Mouse (Mus musculus): Measurements from ENCODE around the gene Slc38a2. TPM values are rescaled to one million over a fixed set of nuclear protein-coding genes. Genes with fewer than 3 reads are reported as not detected.

Gene Slc38a2
- polyA plus RNA-seq, 1 experiment from 2014 or later = 29.6 TPM

GRCm38 (mm10) chr15:96702466-96703031, 3.0 kb upstream of the Slc38a2 start:
- no peak overlapping the region for H3K4me2 ChIP-seq (ENCODE audit: low read depth, low read length)
- H3K9ac ChIP-seq (replicated peaks) = no peak overlapping the region
- ATAC-seq = no peak
- WGBS (ENCODE audit: insufficient replicate concordance) = 88% methylated on average over 12 of the region's 12 CpGs
- peaks cover 8% of the 10 kb centered on the region for H3K36me3 ChIP-seq (replicated peaks; ENCODE audit: insufficient read depth, low read length)
- no peaks in the 10 kb centered on the region for H3K27me3 ChIP-seq (ENCODE audit: insufficient read depth, low read length)
- no peak for TF ChIP-seq CTCF (IDR thresholded peaks at IDR 0.05; ENCODE audit: low read depth)
- no peak for TF ChIP-seq EP300 (IDR thresholded peaks at IDR 0.05; ENCODE audit: low read depth)
- H3K4me3 ChIP-seq (ENCODE audit: low read depth, low read length) = no peak overlapping the region
- no peaks in the 10 kb centered on the region for H3K9me3 ChIP-seq (ENCODE audit: low read length)
- H3K4me1 ChIP-seq (ENCODE audit: insufficient read depth) = peaks cover 11% of the 10 kb centered on the region
- no peak for DNase-seq
- H3K27ac ChIP-seq (ENCODE audit: low read depth) = no peak overlapping the region

DNA sequence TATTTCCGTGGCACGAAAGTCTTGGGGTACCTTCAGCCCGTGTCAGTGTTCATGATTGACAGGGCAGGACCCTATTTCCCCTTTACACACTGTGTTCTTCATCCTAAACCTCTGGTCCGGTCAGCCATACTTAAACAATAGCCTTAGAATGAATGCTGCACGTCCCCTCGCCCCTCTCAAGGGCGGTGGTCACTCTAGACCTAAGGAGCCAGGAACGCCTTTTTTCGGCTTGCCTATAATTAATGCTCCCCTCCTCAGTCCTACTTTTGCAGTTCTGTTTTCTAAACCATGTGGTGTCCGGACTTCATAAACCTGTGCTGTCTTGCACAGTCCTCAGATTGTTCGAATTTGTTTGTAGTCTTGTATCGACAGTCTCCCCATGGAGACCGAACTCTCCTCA, 1.2 kb upstream of the Slc38a2 start:
- H3K9me3 ChIP-seq (ENCODE audit: low read length) = no peaks in the 10 kb centered on the region
- peak overlapping the region; percentile 95 for H3K9ac ChIP-seq (replicated peaks)
- H3K4me3 ChIP-seq (ENCODE audit: low read depth, low read length) = peak overlapping the region; percentile 93; the same call in 1 of the 2 replicates
- DNase-seq (no peak), ATAC-seq (no peak)
- H3K27me3 ChIP-seq (ENCODE audit: insufficient read depth, low read length) = no peaks in the 10 kb centered on the region
- WGBS (ENCODE audit: insufficient replicate concordance) = 34% methylated on average over 13 of the region's 13 CpGs
- H3K27ac ChIP-seq (ENCODE audit: low read depth) = peak overlapping the region; percentile 94
- peaks cover 23% of the 10 kb centered on the region for H3K36me3 ChIP-seq (replicated peaks; ENCODE audit: insufficient read depth, low read length)
- peaks cover 26% of the 10 kb centered on the region for H3K4me1 ChIP-seq (ENCODE audit: insufficient read depth)
- H3K4me2 ChIP-seq (ENCODE audit: low read depth, low read length) = peak overlapping the region; percentile 88
- no peak for TF ChIP-seq EP300 (IDR thresholded peaks at IDR 0.05; ENCODE audit: low read depth)
- TF ChIP-seq CTCF (IDR thresholded peaks at IDR 0.05; ENCODE audit: low read depth) = no peak

DNA sequence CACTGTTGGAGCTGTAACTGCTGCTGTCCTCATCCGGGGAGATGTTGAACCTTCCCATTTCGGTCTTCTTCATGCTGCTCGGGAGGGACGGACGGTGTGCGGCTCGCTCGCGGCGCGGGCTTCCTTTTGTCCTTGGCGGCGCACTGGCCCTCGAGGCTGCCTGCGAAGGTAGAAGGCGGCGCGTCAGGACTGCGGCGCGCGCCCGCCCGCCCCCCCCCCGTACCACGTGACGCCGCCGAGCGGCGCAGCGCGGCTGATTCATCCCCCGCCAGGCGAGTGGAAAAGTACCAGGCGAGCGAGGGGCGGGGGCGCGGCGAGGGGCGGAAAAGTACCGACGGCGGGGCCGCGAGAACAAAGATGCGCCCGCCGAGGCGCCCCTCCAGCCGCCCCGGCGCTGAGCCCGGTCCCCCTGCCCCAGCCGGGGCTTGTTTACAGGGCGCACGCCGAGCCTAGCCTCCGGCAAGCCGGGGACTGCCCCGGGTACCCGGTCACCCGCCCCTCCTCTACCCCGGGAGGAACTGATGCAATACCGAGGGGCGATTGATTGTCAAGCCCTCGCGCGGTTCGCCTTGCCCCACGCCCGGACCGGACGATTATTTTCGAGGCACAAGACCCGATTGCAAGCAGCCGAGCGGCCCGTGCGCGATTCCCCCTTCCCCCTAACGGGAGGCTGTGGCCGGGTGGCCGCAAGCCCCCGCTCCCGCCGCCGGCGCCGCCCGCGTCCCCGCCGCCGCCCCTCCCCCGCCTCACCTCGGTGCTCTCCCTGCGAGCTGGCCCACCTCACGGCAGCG, 677 bp downstream of the Slc38a2 start:
- DNase-seq = peak; percentile 89
- peak overlapping the region; percentile 93 for H3K4me3 ChIP-seq (ENCODE audit: low read depth, low read length)
- peaks cover 42% of the 10 kb centered on the region for H3K36me3 ChIP-seq (replicated peaks; ENCODE audit: insufficient read depth, low read length)
- 1% methylated on average over 92 of the region's 101 CpGs for WGBS (ENCODE audit: insufficient replicate concordance)
- H3K27me3 ChIP-seq (ENCODE audit: insufficient read depth, low read length) = no peaks in the 10 kb centered on the region
- peak overlapping the region; percentile 88 for H3K4me2 ChIP-seq (ENCODE audit: low read depth, low read length)
- no peaks in the 10 kb centered on the region for H3K9me3 ChIP-seq (ENCODE audit: low read length)
- no peak for TF ChIP-seq CTCF (IDR thresholded peaks at IDR 0.05; ENCODE audit: low read depth)
- no peak; the same call in 1 of the 2 replicates for TF ChIP-seq EP300 (IDR thresholded peaks at IDR 0.05; ENCODE audit: low read depth)
- peak overlapping the region; percentile 94 for H3K27ac ChIP-seq (ENCODE audit: low read depth)
- peaks cover 30% of the 10 kb centered on the region for H3K4me1 ChIP-seq (ENCODE audit: insufficient read depth)
- peak overlapping the region; percentile 95 for H3K9ac ChIP-seq (replicated peaks)
- peak; percentile 76 for ATAC-seq

GRCm38 (mm10) chr15:96697901-96698657, 1.5 kb downstream of the Slc38a2 start:
- H3K4me3 ChIP-seq (ENCODE audit: low read depth, low read length) = peak overlapping the region; percentile 93
- H3K4me1 ChIP-seq (ENCODE audit: insufficient read depth) = peaks cover 30% of the 10 kb centered on the region
- peak overlapping the region; percentile 95 for H3K9ac ChIP-seq (replicated peaks)
- no peaks in the 10 kb centered on the region for H3K27me3 ChIP-seq (ENCODE audit: insufficient read depth, low read length)
- peaks cover 50% of the 10 kb centered on the region for H3K36me3 ChIP-seq (replicated peaks; ENCODE audit: insufficient read depth, low read length)
- no peaks in the 10 kb centered on the region for H3K9me3 ChIP-seq (ENCODE audit: low read length)
- DNase-seq (no peak), ATAC-seq (no peak)
- H3K4me2 ChIP-seq (ENCODE audit: low read depth, low read length) = peak overlapping the region; percentile 88
- WGBS (ENCODE audit: insufficient replicate concordance) = 11% methylated on average over 19 of the region's 19 CpGs
- TF ChIP-seq EP300 (IDR thresholded peaks at IDR 0.05; ENCODE audit: low read depth) (no peak), CTCF (IDR thresholded peaks at IDR 0.05; ENCODE audit: low read depth) (no peak)
- H3K27ac ChIP-seq (ENCODE audit: low read depth) = peak overlapping the region; percentile 94

DNA sequence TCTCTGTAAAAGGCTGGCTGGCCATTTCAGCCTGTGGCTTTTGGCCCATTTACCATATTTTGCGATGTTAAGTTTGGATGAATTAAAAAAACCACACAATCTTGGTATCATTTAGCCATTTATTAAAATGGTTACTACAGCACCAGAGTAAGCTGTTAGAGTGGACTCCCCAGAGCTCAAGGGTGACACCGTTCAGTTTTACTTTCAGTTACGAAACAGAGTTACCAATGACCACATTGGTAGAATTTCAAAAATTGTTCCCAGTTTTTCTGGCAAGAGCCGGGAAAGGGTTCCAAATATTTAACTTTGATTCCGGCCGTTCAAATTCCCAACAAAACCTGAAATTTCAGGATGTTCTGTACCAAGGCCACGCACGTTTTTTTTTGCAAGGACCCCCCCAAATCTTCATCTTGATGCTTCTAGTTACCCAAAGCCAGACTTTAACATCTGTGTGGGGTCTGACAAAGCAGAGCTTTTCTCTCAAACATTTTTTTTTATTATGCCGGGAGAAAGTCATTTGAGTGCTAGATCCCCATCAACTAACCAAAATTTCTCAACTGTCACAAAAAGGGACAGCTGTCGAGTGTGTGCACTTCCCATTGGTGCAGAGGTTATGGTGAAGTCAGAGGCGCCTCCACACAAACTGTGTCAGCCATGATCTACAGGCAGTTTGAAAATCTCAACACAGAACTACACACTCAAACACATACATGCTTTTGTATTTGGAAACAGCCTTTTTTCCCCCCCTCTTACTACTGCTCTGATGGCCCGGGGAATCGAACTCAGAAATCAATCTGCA, 2.8 kb downstream of the Slc38a2 start:
- no peaks in the 10 kb centered on the region for H3K9me3 ChIP-seq (ENCODE audit: low read length)
- peaks cover 64% of the 10 kb centered on the region for H3K36me3 ChIP-seq (replicated peaks; ENCODE audit: insufficient read depth, low read length)
- H3K4me3 ChIP-seq (ENCODE audit: low read depth, low read length) = peak overlapping the region; percentile 93
- H3K27me3 ChIP-seq (ENCODE audit: insufficient read depth, low read length) = no peaks in the 10 kb centered on the region
- H3K4me2 ChIP-seq (ENCODE audit: low read depth, low read length) = peak overlapping the region; percentile 88
- 0 out of 2 replicates have a peak, but pooled peaks have one; percentile 5 for ATAC-seq
- no peak for DNase-seq
- peak overlapping the region; percentile 94 for H3K27ac ChIP-seq (ENCODE audit: low read depth)
- peaks cover 30% of the 10 kb centered on the region for H3K4me1 ChIP-seq (ENCODE audit: insufficient read depth)
- no peak for TF ChIP-seq CTCF (IDR thresholded peaks at IDR 0.05; ENCODE audit: low read depth)
- no peak for TF ChIP-seq EP300 (IDR thresholded peaks at IDR 0.05; ENCODE audit: low read depth)
- 50% methylated on average over 13 of the region's 13 CpGs for WGBS (ENCODE audit: insufficient replicate concordance)
- H3K9ac ChIP-seq (replicated peaks) = peak overlapping the region; percentile 95
